Mouse (Mus musculus): ENCODE data around the gene Mfge8. TPM values are rescaled to one million over a fixed set of nuclear protein-coding genes. Genes with fewer than 3 reads are reported as not detected.
A peak's percentile ranks its signal among the peaks of the same experiment; 100 is the strongest.

Gene Mfge8
- 784 TPM for polyA plus RNA-seq (2021)

DNA sequence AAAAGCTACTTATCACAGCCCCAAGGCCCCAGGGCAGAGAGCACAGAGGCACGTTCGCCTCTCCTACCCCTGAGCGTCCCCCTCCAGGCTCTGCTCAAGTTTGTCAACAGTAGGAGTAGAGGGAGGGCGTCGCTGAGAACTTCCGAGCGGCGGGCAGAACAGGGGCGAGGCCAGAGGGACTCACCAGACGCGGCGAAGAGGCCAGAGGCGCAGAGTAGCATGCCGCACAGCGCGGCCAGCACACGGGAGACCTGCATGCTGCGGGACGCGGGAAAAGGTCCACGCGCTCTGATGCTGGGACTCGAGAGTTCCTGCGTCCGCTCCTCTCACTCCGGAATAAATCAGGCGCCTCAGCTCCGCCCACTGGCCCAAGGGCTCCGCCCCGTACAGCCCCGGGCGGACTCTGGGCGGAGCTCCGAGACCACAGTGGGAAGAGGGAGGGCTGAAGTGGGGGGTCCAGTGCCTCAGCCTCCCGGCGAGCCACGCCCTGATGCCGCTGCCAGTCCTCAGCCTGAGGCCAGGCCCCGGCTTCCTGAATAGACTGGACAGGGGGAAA is at the start of gene Mfge8:
Gene Mfge8, minus strand, starts transcription at position 350 of the 556 bp plus-strand sequence.
- CTCF ChIA-PET = interaction anchor here (0.6 kb wide), 1 partner anchor 80 kb away, joined by 3 read pairs; no protein-coding TSS in a partner anchor
- H3K27me3 ChIP-seq = no peaks in the 10 kb centered on the region

DNA sequence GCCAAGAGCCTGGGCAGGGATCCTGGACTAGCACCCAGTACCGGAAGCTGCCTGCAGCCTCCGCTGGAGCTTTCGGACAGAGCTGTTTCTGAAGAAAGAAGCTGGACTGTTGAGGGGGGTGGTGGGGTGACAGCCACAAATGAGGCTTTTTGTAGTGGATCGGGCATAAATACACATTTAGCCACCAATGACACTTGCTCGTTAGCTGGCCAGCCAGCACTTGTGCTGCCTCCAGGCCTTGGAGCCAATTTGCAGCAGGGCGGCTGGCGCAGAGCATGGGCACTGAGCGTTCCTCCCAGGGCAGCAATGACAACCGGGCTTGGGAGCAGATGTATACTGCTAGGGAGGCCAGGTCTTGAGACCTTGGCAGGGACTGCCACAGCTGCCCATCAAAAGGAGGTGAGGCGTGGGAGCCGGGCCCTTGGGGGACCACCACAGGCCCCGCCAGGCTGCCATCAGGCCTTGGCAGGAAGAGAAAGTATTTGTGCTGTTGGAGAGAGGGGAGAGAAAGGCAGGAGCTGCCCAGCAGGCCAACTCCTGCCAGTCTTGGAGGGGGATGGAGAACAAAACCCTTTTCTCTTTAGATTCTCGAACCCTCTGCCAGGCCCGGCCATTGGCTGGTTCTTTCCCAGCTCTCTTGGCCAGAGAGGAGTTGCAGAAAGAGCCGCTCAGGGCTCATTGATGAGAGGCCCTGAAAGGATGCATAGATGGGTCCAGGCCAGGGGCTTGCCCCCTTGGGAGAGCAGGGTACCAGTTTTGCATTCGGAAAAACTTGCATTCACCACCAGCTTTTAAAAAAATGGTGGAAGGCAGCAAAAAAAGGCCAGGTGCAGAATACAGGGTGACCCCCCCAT is 45.9 kb upstream of the Mfge8 start:
- CTCF ChIA-PET = no interaction called here
- POLR2A ChIA-PET = no interaction called here
- in situ Hi-C loops (cut with MboI; ENCODE audit: low pct_unique_long_range_greater_than_20kb) = no loop called here
- ATAC-seq (no peak), DNase-seq (ENCODE audit: low read depth, low spot score) (no peak)
- TF ChIP-seq CTCF (IDR thresholded peaks at IDR 0.05) = no peak
- no peaks in the 10 kb centered on the region for H3K27me3 ChIP-seq

More for the DNA sequence above, at the start of gene Mfge8:
- in situ Hi-C loops (cut with MboI; ENCODE audit: low pct_unique_long_range_greater_than_20kb) = no loop called here
- DNase-seq (ENCODE audit: low read depth, low spot score) = peak; percentile 44
- POLR2A ChIA-PET = interaction anchor here (0.5 to 0.9 kb wide), 3 partner anchors 92 to 381 kb away, joined by 3 to 5 read pairs (median 4); no protein-coding TSS in a partner anchor
- ATAC-seq = peak; percentile 65
- TF ChIP-seq CTCF (IDR thresholded peaks at IDR 0.05) = no peak

DNA sequence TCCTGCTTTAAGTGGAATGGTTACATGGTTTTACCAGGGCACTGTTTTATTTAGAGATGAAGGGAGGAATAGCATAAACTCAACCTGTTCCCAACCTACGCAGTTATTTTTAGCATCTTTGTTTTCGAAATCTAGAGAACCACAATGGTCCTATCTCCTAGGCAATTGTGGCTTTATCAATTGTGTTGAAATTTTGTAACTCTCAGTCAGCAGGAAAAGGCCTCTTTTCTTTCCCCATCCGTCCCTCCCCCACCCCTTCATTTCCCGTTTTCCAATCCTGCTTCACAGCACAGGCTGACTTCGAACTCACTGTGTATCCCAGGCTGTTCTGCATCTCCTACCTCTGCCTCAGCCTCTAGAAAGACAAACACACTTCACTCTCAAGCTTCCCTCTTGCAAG is 45.1 kb upstream of the Mfge8 start:
- no peaks in the 10 kb centered on the region for H3K27me3 ChIP-seq
- CTCF ChIA-PET = no interaction called here
- no peak for ATAC-seq
- no peak for DNase-seq (ENCODE audit: low read depth, low spot score)
- POLR2A ChIA-PET = no interaction called here
- in situ Hi-C loops (cut with MboI; ENCODE audit: low pct_unique_long_range_greater_than_20kb) = no loop called here
- TF ChIP-seq CTCF (IDR thresholded peaks at IDR 0.05) = no peak

DNA sequence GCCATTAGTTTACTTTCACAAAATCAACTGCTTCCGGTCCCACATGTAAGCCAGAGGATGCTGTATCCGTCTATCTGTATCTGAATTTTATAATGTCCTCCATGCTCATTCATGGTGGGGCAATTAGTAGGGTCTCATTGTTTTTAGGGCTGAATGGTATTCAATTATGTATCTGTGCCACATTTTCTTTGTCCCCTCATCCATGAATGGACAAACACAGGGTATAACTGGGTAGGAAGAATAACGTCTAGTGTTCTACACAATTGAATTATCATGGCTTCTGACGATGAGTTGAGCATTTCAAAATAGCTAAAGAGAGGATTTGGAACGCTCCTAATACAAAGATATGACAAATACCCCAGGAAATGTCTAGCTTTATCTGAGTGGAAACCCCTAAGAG is 42.6 kb upstream of the Mfge8 start:
- ATAC-seq (no peak), DNase-seq (ENCODE audit: low read depth, low spot score) (no peak)
- no peaks in the 10 kb centered on the region for H3K27me3 ChIP-seq
- in situ Hi-C loops (cut with MboI; ENCODE audit: low pct_unique_long_range_greater_than_20kb) = no loop called here
- POLR2A ChIA-PET = no interaction called here
- no peak for TF ChIP-seq CTCF (IDR thresholded peaks at IDR 0.05)
- CTCF ChIA-PET = interaction anchor here (0.7 kb wide), 1 partner anchor 10 kb away, joined by 3 read pairs; no protein-coding TSS in a partner anchor

DNA sequence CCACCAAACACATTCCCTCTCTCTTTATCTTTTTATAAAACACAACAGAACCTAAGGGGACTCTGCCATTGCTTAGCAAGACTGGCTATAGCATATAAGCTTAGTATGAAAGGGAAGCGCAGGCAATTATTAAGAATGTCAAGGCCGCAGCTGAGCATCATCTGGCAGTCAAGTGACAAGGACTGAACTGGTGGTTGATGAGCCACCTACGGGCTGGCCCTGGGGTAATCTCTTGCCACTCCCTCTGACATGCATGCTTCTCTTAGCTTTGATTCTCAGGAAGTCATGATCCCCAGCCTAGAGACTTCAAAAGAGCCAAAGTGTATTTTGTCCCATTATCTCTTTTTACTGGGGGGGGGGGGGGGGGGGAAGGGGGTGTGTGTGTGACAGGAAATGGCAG is 41.7 kb upstream of the Mfge8 start:
- no peak for ATAC-seq
- no peaks in the 10 kb centered on the region for H3K27me3 ChIP-seq
- TF ChIP-seq CTCF (IDR thresholded peaks at IDR 0.05) = no peak
- in situ Hi-C loops (cut with MboI; ENCODE audit: low pct_unique_long_range_greater_than_20kb) = no loop called here
- CTCF ChIA-PET = no interaction called here
- POLR2A ChIA-PET = no interaction called here
- DNase-seq (ENCODE audit: low read depth, low spot score) = no peak

DNA sequence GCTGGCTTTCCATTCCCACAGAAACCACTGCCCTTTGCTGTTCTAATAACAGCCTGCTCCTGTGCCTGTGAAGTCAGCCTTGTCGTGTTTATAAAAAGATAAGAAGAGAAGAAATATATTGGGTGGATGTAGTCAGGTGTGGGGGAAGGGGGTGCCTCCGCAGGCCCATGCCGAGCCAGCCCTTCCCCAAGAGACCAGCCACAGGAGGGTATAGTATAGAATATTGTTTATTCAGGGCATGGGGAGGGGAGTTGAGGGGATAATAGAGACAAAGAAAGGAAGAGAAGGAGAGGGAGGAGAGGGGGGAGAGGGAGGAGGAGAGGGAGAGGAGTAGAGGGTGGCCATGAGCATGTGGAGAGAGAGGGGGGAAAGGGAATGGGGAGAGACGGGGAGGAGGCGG is 40.4 kb upstream of the Mfge8 start:
- TF ChIP-seq CTCF (IDR thresholded peaks at IDR 0.05) = no peak
- H3K27me3 ChIP-seq = no peaks in the 10 kb centered on the region
- ATAC-seq (no peak), DNase-seq (ENCODE audit: low read depth, low spot score) (no peak)
- in situ Hi-C loops (cut with MboI; ENCODE audit: low pct_unique_long_range_greater_than_20kb) = no loop called here
- ChIA-PET CTCF (no interaction called here), POLR2A (no interaction called here)

DNA sequence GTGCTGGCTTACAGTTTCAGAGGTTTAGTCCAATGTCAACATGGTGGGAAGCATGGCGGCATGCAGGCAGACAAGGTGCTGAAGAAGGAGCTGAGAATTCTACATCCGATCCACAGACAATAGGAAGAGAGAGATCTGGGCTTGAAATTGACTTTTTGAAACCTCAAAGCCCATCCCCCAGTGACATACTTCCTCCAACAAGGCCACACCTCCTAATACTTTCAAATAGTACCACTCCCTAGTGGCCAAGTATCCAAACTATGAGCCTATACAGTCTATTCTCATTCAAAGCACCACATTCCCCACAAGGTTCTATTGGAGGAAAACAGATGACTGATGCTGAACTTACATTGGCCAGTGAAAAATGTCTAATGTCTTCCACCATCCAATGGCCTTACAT is 38.7 kb upstream of the Mfge8 start:
- ATAC-seq (no peak), DNase-seq (ENCODE audit: low read depth, low spot score) (no peak)
- POLR2A ChIA-PET = no interaction called here
- CTCF ChIA-PET = no interaction called here
- TF ChIP-seq CTCF (IDR thresholded peaks at IDR 0.05) = no peak
- in situ Hi-C loops (cut with MboI; ENCODE audit: low pct_unique_long_range_greater_than_20kb) = no loop called here
- no peaks in the 10 kb centered on the region for H3K27me3 ChIP-seq

DNA sequence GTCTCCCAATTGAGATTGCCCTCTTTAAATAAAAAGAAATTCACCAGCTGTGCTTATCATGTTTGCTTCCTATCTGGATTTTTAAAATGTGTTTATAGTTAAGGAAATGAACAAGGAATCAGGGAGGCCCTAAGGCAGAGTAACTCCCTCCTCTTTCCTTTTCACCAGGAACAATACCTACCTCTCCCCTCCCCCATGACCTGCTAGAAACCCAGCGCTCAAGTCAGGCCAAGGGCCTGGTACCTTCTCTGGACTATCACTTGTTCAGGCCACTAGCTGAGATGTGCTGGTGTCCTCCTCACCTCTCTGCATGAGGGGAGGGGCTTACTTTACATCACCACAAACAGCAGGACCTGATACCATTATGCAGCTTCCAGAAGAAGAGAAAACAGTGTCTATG is 34.6 kb upstream of the Mfge8 start:
- ATAC-seq = no peak
- no peak for DNase-seq (ENCODE audit: low read depth, low spot score)
- POLR2A ChIA-PET = no interaction called here
- CTCF ChIA-PET = no interaction called here
- H3K27me3 ChIP-seq = no peaks in the 10 kb centered on the region
- in situ Hi-C loops (cut with MboI; ENCODE audit: low pct_unique_long_range_greater_than_20kb) = no loop called here
- TF ChIP-seq CTCF (IDR thresholded peaks at IDR 0.05) = no peak

DNA sequence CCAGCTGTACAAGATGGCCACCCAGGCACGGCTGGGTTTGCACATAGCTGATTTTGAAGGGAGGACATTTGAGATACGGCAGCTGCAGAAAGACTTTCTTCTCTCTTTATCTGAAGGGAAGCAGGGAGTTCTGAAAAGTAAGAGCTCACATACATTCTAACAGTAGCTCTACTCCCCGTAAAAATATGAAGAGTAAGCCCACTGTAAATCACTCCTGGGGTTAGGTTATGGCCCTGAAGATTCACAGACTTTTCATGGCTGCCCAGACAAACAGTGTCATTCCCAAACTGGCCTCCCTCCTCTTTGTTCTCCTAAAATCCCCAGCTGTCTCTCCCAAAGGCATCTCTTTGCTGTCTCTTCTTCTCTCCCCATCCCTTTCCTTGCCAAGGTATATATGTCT is 24.9 kb upstream of the Mfge8 start:
- no peak for ATAC-seq

DNA sequence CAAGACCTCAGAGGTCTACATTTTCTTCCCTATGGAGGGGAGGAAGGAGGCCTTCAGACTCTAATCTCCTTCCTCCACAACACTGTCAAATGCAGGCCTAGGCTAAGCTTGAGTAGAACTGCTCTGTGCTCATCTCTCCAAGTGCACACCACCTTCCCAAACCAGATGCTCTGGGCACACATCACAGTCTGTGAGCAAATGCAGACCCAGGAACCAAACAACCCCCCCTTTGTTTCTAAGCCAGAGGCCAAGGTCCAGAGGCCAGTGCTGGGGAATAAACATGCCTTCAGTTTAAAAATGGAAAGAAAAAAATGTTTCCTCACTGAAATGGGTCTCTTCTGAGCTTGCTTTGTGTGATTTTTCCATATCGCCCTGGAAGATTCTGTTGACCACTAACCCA is 22.9 kb upstream of the Mfge8 start:
- no peaks in the 10 kb centered on the region for H3K27me3 ChIP-seq
- CTCF ChIA-PET = no interaction called here
- ATAC-seq (no peak), DNase-seq (ENCODE audit: low read depth, low spot score) (no peak)
- in situ Hi-C loops (cut with MboI; ENCODE audit: low pct_unique_long_range_greater_than_20kb) = no loop called here
- TF ChIP-seq CTCF (IDR thresholded peaks at IDR 0.05) = no peak
- POLR2A ChIA-PET = no interaction called here

More for the DNA sequence above, 24.9 kb upstream of the Mfge8 start:
- in situ Hi-C loops (cut with MboI; ENCODE audit: low pct_unique_long_range_greater_than_20kb) = no loop called here
- no peak for TF ChIP-seq CTCF (IDR thresholded peaks at IDR 0.05)
- no peaks in the 10 kb centered on the region for H3K27me3 ChIP-seq
- no peak for DNase-seq (ENCODE audit: low read depth, low spot score)
- ChIA-PET CTCF (interaction anchor here (1.3 kb wide), 1 partner anchor 21 kb away, joined by 4 read pairs; no protein-coding TSS in a partner anchor), POLR2A (no interaction called here)

DNA sequence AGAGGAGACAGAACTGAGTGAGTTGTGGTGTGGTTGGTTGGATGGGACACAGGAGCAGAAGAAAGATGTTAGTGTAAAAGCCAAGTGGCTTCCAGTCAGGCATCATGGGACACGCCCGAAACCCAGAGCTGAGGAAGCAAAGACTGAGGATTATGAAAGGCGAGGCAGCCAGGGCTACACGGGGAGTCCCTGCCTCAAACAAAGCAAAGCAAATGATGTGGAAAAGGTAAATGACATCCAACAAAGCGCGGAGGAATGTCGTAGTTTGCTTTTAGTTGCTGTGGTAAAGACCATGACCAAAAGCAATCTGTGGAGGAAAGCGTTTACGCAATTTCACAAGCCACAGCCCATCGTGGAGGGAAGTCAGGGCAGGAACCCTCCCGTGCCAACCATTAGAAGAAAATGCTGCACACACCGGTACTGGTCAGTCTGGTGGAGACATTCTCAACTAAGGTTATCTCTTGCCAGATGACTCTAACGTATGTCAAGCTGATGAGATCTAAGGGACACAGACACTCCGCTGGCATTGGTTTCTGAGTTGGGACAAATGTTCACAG is 18.2 kb upstream of the Mfge8 start:
- in situ Hi-C loops (cut with MboI; ENCODE audit: low pct_unique_long_range_greater_than_20kb) = no loop called here
- DNase-seq (ENCODE audit: low read depth, low spot score) (no peak), ATAC-seq (no peak)
- ChIA-PET CTCF (no interaction called here), POLR2A (no interaction called here)
- TF ChIP-seq CTCF (IDR thresholded peaks at IDR 0.05) = no peak
- no peaks in the 10 kb centered on the region for H3K27me3 ChIP-seq

Data from Patski (cell line).